Mouse (Mus musculus) limb, embryonic 14.5 days (tissue): ENCODE results near the gene Tm4sf4. TPM values are rescaled to one million over a fixed set of nuclear protein-coding genes. Genes with fewer than 3 reads are reported as not detected.

ENCODE experiments used
- ATAC-seq: fragments of 200-750 bp; cut with Nextera tagmentation; 2 replicates; pipeline ENCODE4 v1.8.0; 2017; ENCODE audit warnings: low read depth, moderate number of reproducible peaks, moderate TSS enrichment; ENCODE audit not compliant: low FRiP score
- DNase-seq: peaks from one replicate; pipeline ENCODE4 v3.0.0-alpha.2; 2015; ENCODE audit warnings: low spot score
- H3K27ac ChIP-seq: fragments of 300-500 bp; sonication (generic); replicated peaks from 2 replicates; pipeline ENCODE4 v1.5.1; 2014; ENCODE audit warnings: low read depth, mild to moderate bottlenecking, low read length, moderate library complexity, mixed read lengths
- H3K27me3 ChIP-seq: fragments of 300-500 bp; sonication (generic); 2 replicates; pipeline ENCODE4 v1.6.1; 2014; ENCODE audit warnings: low read length, mixed read lengths; ENCODE audit not compliant: control insufficient read depth, insufficient read depth
- H3K36me3 ChIP-seq: fragments of 300-500 bp; sonication (generic); 2 replicates; pipeline ENCODE4 v1.6.1; 2014; ENCODE audit warnings: mild to moderate bottlenecking, low read length, moderate library complexity, mixed read lengths; ENCODE audit not compliant: control insufficient read depth, insufficient read depth
- H3K4me1 ChIP-seq: fragments of 300-500 bp; sonication (generic); 2 replicates; pipeline ENCODE4 v1.6.1; 2014; ENCODE audit warnings: antibody characterized with exemption, low read length, mixed read lengths; ENCODE audit not compliant: control insufficient read depth, insufficient read depth
- H3K4me2 ChIP-seq: fragments of 300-500 bp; sonication (generic); replicated peaks from 2 replicates; pipeline ENCODE4 v1.6.1; 2014; ENCODE audit warnings: low read depth, mild to moderate bottlenecking, low read length, moderate library complexity; ENCODE audit not compliant: severe bottlenecking
- H3K4me3 ChIP-seq: fragments of 300-500 bp; sonication (generic); replicated peaks from 2 replicates; pipeline ENCODE4 v1.5.1; 2014; ENCODE audit warnings: low read length
- H3K9ac ChIP-seq: fragments of 300-500 bp; sonication (generic); 2 replicates; pipeline ENCODE4 v1.6.1; 2014; ENCODE audit warnings: mild to moderate bottlenecking, low read depth, low read length, moderate library complexity; ENCODE audit not compliant: severe bottlenecking
- H3K9me3 ChIP-seq: fragments of 300-500 bp; sonication (generic); 2 replicates; pipeline ENCODE4 v1.6.1; 2016; ENCODE audit warnings: low read length; ENCODE audit not compliant: control insufficient read depth
- POLR2A ChIP-seq: fragments of 200-500 bp; IDR thresholded peaks from 2 replicates; pipeline ENCODE4 v1.8.0; 2012; ENCODE audit warnings: inconsistent platforms, mild to moderate bottlenecking, moderate library complexity, borderline replicate concordance; ENCODE audit not compliant: insufficient read depth, insufficient read length; ENCODE audit errors: extremely low read depth
- WGBS: fragments of 180-500 bp; shearing (Covaris S2); extraction: QIAGEN DNeasy Blood & Tissue Kit; methylation state at CpG from one replicate; pipeline ENCODE4 v1.1.7; 2014; 5-methylcytosine and 5-hydroxymethylcytosine counted together
- polyA plus RNA-seq, 2 experiments: library from polyadenylated mRNA; depleted of rRNA in 1 of 2; stranded (reverse) in 1 of 2; unstranded in 1 of 2; fragments of >200 nt; fragmentation: Nextera tagmentation in 1 of 2; extraction: Ambion mirVana in 1 of 2; gene quantifications; 2 replicates each; pipeline versions ENCODE4 v1.2.1 to v1.2.3; 2012 to 2014

Tm4sf4 gene
- polyA plus RNA-seq, 2 experiments: 0.12 to 0.13 TPM

DNA sequence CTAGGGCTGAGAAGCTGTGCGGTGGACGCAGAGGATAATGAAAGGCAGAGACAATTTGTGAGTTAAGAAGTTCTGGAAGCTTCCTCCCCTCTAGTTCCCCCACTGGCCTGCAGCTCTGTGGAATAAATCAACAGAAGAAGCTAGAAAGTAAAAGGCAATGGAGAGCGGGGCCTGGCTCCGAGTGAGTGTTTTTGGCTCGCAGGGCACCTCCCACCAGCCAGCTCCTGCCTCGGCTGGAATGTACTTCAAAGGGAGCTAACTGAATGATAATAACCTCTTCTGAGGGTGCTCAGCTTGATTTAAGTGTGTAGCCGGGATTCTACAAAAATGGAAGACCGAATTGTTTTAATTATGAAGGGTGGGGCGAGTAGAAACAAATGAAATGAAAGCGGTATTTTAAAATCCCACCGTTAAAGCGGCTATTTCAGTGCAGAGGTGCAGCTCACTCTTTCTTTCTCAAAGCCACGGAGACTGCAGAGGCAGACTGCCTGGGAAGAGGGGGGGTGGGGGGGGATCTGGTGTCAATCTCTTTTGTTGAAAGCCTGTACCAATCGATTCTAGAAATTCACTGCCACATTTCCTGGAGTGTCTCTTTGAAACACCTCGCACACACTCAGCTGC, 46.0 kb downstream of the Tm4sf4 start:
- H3K9ac ChIP-seq: peak overlapping the region; percentile 25
- 4% methylated on average over 15 of the region's 15 CpGs for WGBS
- DNase-seq: peak; percentile 72

DNA sequence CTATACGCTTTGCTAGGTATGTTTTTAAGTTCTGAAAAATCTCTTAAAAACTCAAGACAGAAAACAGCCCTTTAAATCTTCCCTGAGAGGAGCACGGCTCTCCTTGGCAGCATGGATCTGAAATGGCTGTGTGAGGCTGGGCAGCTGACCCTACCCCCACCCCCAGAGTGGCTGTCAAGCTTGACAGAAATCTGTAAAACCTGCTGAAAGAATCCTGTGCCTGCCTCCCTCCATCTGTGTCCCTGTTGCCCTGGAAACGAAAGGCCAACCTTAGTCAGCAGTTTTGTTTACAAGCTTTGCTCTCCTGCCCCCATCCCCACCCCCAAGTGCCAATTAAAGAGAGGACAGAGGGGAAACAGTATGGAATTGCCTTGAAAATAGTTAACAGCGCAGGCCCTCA, 47.3 kb downstream of the Tm4sf4 start:
- WGBS: 28% methylated on average over 4 of the region's 4 CpGs
- no peaks in the 10 kb centered on the region for H3K27me3 ChIP-seq
- ATAC-seq (no peak), DNase-seq (peak; percentile 26)
- no peak overlapping the region for H3K4me2 ChIP-seq
- H3K27ac ChIP-seq: no peak overlapping the region
- peaks cover 30% of the 10 kb centered on the region for H3K4me1 ChIP-seq
- no peak for TF ChIP-seq POLR2A
- H3K36me3 ChIP-seq: 0 out of 2 replicates have a peak, but pooled peaks cover 11% of the 10 kb centered on the region
- H3K9ac ChIP-seq: no peak overlapping the region
- H3K9me3 ChIP-seq: no peaks in the 10 kb centered on the region
- H3K4me3 ChIP-seq: no peak overlapping the region

More for the DNA sequence above, 46.0 kb downstream of the Tm4sf4 start:
- Histone ChIP-seq H3K4me1 (peaks cover 30% of the 10 kb centered on the region), H3K27ac (peak overlapping the region; percentile 81), H3K9me3 (no peaks in the 10 kb centered on the region), H3K4me2 (peak overlapping the region; percentile 40), H3K4me3 (peak overlapping the region; percentile 13), H3K27me3 (no peaks in the 10 kb centered on the region), H3K36me3 (no peaks in the 10 kb centered on the region)
- TF ChIP-seq POLR2A: no peak
- peak; percentile 64 for ATAC-seq

DNA sequence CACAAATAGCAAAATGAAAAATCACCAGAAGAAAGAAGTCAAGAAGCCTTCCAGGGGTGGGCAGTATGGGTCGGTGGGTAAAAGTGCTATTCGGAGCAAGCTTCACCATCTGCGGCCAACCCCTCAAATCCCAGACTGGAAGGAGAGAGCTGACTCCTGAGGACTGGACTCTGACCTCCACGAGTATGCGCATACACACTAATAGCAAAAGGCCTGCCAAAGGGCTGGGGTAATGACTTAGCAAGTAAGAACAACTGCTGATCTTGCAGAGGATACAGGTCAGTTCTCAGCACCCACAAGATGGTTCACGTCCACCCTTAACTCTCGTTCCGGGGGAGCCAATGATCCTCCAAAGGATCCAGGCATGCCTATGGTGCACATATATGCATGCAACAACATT, 49.3 kb downstream of the Tm4sf4 start:
- no peak overlapping the region for H3K27ac ChIP-seq
- TF ChIP-seq POLR2A: no peak
- no peak for DNase-seq
- H3K36me3 ChIP-seq: peaks cover 14% of the 10 kb centered on the region; the same call in 1 of the 2 replicates
- no peaks in the 10 kb centered on the region for H3K9me3 ChIP-seq
- H3K27me3 ChIP-seq: no peaks in the 10 kb centered on the region
- H3K4me3 ChIP-seq: no peak overlapping the region
- H3K4me2 ChIP-seq: no peak overlapping the region
- peaks cover 30% of the 10 kb centered on the region for H3K4me1 ChIP-seq
- no peak for ATAC-seq
- no peak overlapping the region for H3K9ac ChIP-seq
- 91% methylated on average over 8 of the region's 8 CpGs for WGBS

DNA sequence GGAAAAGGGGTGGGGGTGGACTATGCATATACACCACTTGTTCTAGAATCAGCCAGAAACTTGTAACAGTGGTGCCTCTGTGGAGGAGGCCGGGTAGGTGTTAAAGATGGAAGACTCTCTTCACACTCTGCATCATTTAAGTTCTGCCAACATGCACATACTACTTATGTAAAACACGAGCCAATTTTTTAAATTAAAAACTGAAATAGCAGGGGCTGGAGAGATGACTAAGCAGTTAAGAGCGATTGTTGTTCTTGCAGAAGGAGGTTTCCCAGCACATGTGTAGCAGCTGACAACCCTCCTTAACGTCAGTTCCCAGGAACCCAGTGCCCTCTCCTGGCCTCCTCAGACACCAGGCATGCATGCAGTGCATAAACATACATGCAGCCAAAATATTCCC, 55.5 kb downstream of the Tm4sf4 start:
- Histone ChIP-seq H3K4me1 (no peaks in the 10 kb centered on the region), H3K9me3 (no peaks in the 10 kb centered on the region), H3K36me3 (peaks cover 14% of the 10 kb centered on the region; the same call in 1 of the 2 replicates), H3K9ac (no peak overlapping the region), H3K4me3 (no peak overlapping the region), H3K27ac (no peak overlapping the region), H3K4me2 (no peak overlapping the region), H3K27me3 (no peaks in the 10 kb centered on the region)
- TF ChIP-seq POLR2A: no peak
- 57% methylated on average over 4 of the region's 4 CpGs for WGBS
- ATAC-seq (no peak), DNase-seq (no peak)

DNA sequence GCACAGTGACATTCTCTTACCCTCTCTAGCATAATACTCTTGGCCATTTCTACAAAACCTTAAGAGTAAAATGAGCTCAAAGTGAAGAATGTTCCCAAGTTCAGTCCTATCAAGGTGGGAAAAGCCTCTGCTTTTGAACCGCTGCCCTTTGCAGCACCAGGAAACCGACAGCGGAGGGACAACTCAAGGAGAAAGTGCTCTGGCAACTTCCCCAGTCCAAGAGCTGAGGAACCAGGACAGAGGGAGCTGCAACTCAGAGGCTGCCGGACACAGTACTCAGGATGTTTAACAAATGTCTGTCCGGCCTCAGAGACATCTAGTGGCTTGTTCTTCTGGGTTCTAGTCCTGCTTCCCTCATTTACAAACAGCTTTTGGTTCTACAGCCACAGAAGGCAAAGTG, 56.9 kb downstream of the Tm4sf4 start:
- Histone ChIP-seq H3K4me3 (no peak overlapping the region), H3K4me2 (no peak overlapping the region), H3K9me3 (no peaks in the 10 kb centered on the region), H3K27me3 (no peaks in the 10 kb centered on the region), H3K9ac (no peak overlapping the region), H3K36me3 (peaks cover 7% of the 10 kb centered on the region; the same call in 1 of the 2 replicates), H3K4me1 (peaks cover 10% of the 10 kb centered on the region), H3K27ac (no peak overlapping the region)
- DNase-seq (no peak), ATAC-seq (no peak)
- 87% methylated on average over 5 of the region's 5 CpGs for WGBS
- TF ChIP-seq POLR2A: no peak
